Mouse (Mus musculus) testis, adult 2 months (tissue): ENCODE data around the gene Med24.

ENCODE experiments used
- CTCF ChIP-seq: fragments of 200-500 bp; IDR thresholded peaks from 2 replicates; pipeline ENCODE4 v1.5.1; 2012; ENCODE audit warnings: low read depth, mild to moderate bottlenecking, inconsistent platforms, low read length, moderate library complexity; ENCODE audit not compliant: control insufficient read depth, insufficient read depth, insufficient replicate concordance
- POLR2A ChIP-seq: fragments of 200-500 bp; IDR thresholded peaks from 2 replicates; pipeline ENCODE4 v1.6.1; 2012; ENCODE audit warnings: low read depth, mild to moderate bottlenecking, inconsistent platforms, low read length, moderate library complexity; ENCODE audit not compliant: control insufficient read depth

GRCm38 (mm10) chr11:98775348-98776051 is 46.3 kb upstream of the Med24 start:
- TF ChIP-seq CTCF: no peak
- TF ChIP-seq POLR2A: no peak; the same call in 1 of the 2 replicates
